Mouse (Mus musculus): ENCODE measurements around the gene Gm28035.

DNA sequence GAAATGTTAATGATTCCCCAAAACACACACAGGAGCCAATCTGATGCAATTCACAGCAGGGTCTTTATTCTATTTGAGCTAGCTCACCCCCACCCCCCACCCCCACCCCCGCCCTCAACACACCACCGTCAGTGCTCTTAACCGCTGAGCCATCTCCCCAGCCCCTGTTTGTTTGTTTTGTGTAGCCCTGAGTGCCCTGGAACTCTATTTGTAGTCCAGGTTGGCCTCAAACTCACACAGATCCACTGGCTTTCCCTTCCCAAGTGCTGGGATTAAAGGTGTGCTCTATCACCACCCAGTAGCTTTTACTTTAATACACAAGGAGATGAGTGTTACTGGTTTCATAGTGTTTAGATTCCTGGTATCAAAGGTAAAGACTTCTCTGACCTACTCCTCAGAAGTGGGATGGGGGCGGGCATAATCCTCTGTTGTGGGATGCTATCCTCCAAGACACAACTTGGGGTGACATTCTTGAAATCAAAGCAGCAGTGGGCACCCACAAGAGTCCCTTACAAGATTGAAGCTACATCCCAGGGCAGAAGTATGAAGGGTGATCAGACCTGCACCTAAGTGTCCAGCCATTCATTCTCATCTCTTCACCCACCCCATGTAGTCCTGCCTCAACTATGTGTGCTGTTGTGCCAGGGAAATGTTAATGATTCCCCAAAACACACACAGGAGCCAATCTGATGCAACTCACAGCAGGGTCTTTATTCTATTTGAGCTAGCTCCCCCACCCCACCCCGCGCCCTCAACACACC lies 28.8 kb upstream of the Gm28035 start:
- TF ChIP-seq GABPA (IDR thresholded peaks at IDR 0.05; ENCODE audit: insufficient replicate concordance, low read depth, low read length) = no peak
- TF ChIP-seq CTCF (conservative IDR thresholded peaks at IDR 0.05 in 1 of 2, IDR thresholded peaks at IDR 0.05 in 1 of 2; ENCODE audit: low read depth in 2 of 2, low read length in 2 of 2) = no peak
- no peak for TF ChIP-seq NRF1 (IDR thresholded peaks at IDR 0.05; ENCODE audit: low read depth, low read length)
- TF ChIP-seq BHLHE40 (IDR thresholded peaks at IDR 0.05; ENCODE audit: low read depth, low read length) = no peak
- no peak for TF ChIP-seq ZNF384 (IDR thresholded peaks at IDR 0.05; ENCODE audit: low read depth, low read length)
- no peak for TF ChIP-seq EP300 (IDR thresholded peaks at IDR 0.05; ENCODE audit: low read length)
- TF ChIP-seq HCFC1 (IDR thresholded peaks at IDR 0.05; ENCODE audit: low read depth, low read length) = no peak
- TF ChIP-seq ZKSCAN1 (IDR thresholded peaks at IDR 0.05; ENCODE audit: borderline replicate concordance, low read depth, low read length) = no peak
- no peak for TF ChIP-seq ETS1 (conservative IDR thresholded peaks at IDR 0.05; ENCODE audit: low read depth, low read length)
- no peak for TF ChIP-seq NELFE (IDR thresholded peaks at IDR 0.05; ENCODE audit: low read depth, low read length)
